Mouse (Mus musculus) heart, adult 2 months (tissue): ENCODE measurements at regions not wholly inside any gene's neighbourhood (a gene's known extent, or its start where the extent isn't known, plus 50 kb on each side); places are given as distances from the start of the nearest gene placed in this dataset.

Experiments used
- DNase-seq, 2 experiments: peaks; one replicate each; pipeline ENCODE4 v3.0.0; 2021
- H3K27ac ChIP-seq: fragments of 200-600 bp; 2 replicates; pipeline ENCODE4 v1.8.1; 2022
- H3K27me3 ChIP-seq: fragments of 200-500 bp; 2 replicates; pipeline ENCODE4 v1.6.1; 2012; ENCODE audit warnings: mild to moderate bottlenecking, low read length, inconsistent platforms, mixed read lengths; ENCODE audit not compliant: control insufficient read depth, insufficient read depth
- H3K36me3 ChIP-seq: fragments of 200-500 bp; 2 replicates; pipeline ENCODE4 v1.6.1; 2012; ENCODE audit warnings: low read length, inconsistent platforms; ENCODE audit not compliant: control insufficient read depth, insufficient read depth
- H3K4me1 ChIP-seq: fragments of 200-500 bp; 2 replicates; pipeline ENCODE4 v1.6.1; 2011; ENCODE audit warnings: low read length; ENCODE audit not compliant: control insufficient read depth, insufficient read depth
- H3K4me3 ChIP-seq: fragments of 200-600 bp; 2 replicates; pipeline ENCODE4 v1.8.1; 2022
- H3K79me2 ChIP-seq: fragments of 200-500 bp; replicated peaks from 2 replicates; pipeline ENCODE4 v1.6.1; 2012; ENCODE audit warnings: mild to moderate bottlenecking, inconsistent platforms, low read length, moderate library complexity, mixed read lengths; ENCODE audit not compliant: control insufficient read depth, insufficient read depth
- H3K9ac ChIP-seq: fragments of 200-500 bp; 2 replicates; pipeline ENCODE4 v1.6.1; 2012; ENCODE audit warnings: low read depth, mild to moderate bottlenecking, control low read depth, inconsistent platforms, low read length, mixed read lengths
- CTCF ChIP-seq: fragments of 200-600 bp; IDR thresholded peaks from 2 replicates; pipeline ENCODE4 v1.8.1; 2022; ENCODE audit warnings: antibody characterized with exemption, mild to moderate bottlenecking, moderate library complexity
- EP300 ChIP-seq: fragments of 200-500 bp; IDR thresholded peaks from 2 replicates; pipeline ENCODE4 v1.6.1; 2011; ENCODE audit warnings: low read depth, low read length, control low read depth; ENCODE audit not compliant: insufficient read depth
- POLR2A ChIP-seq: fragments of 200-500 bp; IDR thresholded peaks from 2 replicates; pipeline ENCODE4 v1.6.1; 2011; ENCODE audit warnings: mild to moderate bottlenecking, low read depth, low read length, control low read depth; ENCODE audit not compliant: insufficient read depth
- WGBS: fragments of 180-500 bp; shearing (Covaris S2); methylation state at CpG from one replicate; pipeline ENCODE4 v1.1.7; 2018; 5-methylcytosine and 5-hydroxymethylcytosine counted together
- intact Hi-C: fragments of 180-260 bp; cut with DNase I; formaldehyde crosslinking; loops from one replicate; pipeline ENCODE4 v1.15.1; 2025

GRCm38 (mm10) chr13:107238364-107239034 is 216.6 kb upstream of the Kif2a start:
- 53% methylated on average over 9 of the region's 9 CpGs for WGBS
- no peak for DNase-seq
- no peaks in the 10 kb centered on the region for H3K36me3 ChIP-seq
- intact Hi-C loops = no loop called here
- no peaks in the 10 kb centered on the region for H3K4me1 ChIP-seq
- no peak overlapping the region for H3K4me3 ChIP-seq
- H3K27me3 ChIP-seq = no peaks in the 10 kb centered on the region
- no peaks in the 10 kb centered on the region for H3K79me2 ChIP-seq
- TF ChIP-seq CTCF (no peak), POLR2A (no peak), EP300 (no peak)
- H3K27ac ChIP-seq = no peak overlapping the region
- no peak overlapping the region for H3K9ac ChIP-seq

GRCm38 (mm10) chr13:107219456-107219855 is 197.5 kb upstream of the Kif2a start:
- Histone ChIP-seq H3K4me3 (no peak overlapping the region), H3K27ac (no peak overlapping the region), H3K36me3 (no peaks in the 10 kb centered on the region), H3K79me2 (no peaks in the 10 kb centered on the region), H3K9ac (no peak overlapping the region), H3K4me1 (no peaks in the 10 kb centered on the region), H3K27me3 (no peaks in the 10 kb centered on the region)
- intact Hi-C loops = no loop called here
- TF ChIP-seq CTCF (no peak), POLR2A (no peak), EP300 (no peak)
- WGBS = 28% methylated on average over 5 of the region's 5 CpGs
- DNase-seq = no peak

- intact Hi-C loops = no loop called here
- Histone ChIP-seq H3K36me3 (no peaks in the 10 kb centered on the region), H3K4me1 (no peaks in the 10 kb centered on the region), H3K4me3 (no peak overlapping the region), H3K79me2 (no peaks in the 10 kb centered on the region), H3K27ac (no peak overlapping the region), H3K9ac (no peak overlapping the region), H3K27me3 (no peaks in the 10 kb centered on the region)
- no peak for DNase-seq
- TF ChIP-seq POLR2A (no peak), CTCF (no peak), EP300 (no peak)
- 66% methylated on average over 8 of the region's 8 CpGs for WGBS
These were observed 196.4 kb upstream of the Kif2a start for GRCm38 (mm10) chr13:107218351-107218750.

- intact Hi-C loops = no loop called here
- H3K27me3 ChIP-seq = no peaks in the 10 kb centered on the region
These were observed 195.9 kb upstream of the Kif2a start for GRCm38 (mm10) chr13:107217825-107218224.

GRCm38 (mm10) chr13:107213281-107213680 is 191.4 kb upstream of the Kif2a start:
- no peak overlapping the region for H3K27ac ChIP-seq
- H3K4me3 ChIP-seq = no peak overlapping the region
- TF ChIP-seq CTCF = no peak
- no peak for TF ChIP-seq POLR2A
- no peak for TF ChIP-seq EP300
- intact Hi-C loops = no loop called here
- H3K4me1 ChIP-seq = no peaks in the 10 kb centered on the region
- 63% methylated on average over 2 of the region's 2 CpGs for WGBS
- DNase-seq = no peak
- no peaks in the 10 kb centered on the region for H3K79me2 ChIP-seq
- H3K36me3 ChIP-seq = no peaks in the 10 kb centered on the region
- H3K27me3 ChIP-seq = no peaks in the 10 kb centered on the region
- no peak overlapping the region for H3K9ac ChIP-seq

More at GRCm38 (mm10) chr13:107217825-107218224, 195.9 kb upstream of the Kif2a start:
- no peak overlapping the region for H3K4me3 ChIP-seq
- 68% methylated on average over 6 of the region's 6 CpGs for WGBS
- no peaks in the 10 kb centered on the region for H3K36me3 ChIP-seq
- DNase-seq = no peak
- no peak overlapping the region for H3K27ac ChIP-seq
- TF ChIP-seq POLR2A (no peak), CTCF (no peak), EP300 (no peak)
- H3K4me1 ChIP-seq = no peaks in the 10 kb centered on the region
- no peak overlapping the region for H3K9ac ChIP-seq
- no peaks in the 10 kb centered on the region for H3K79me2 ChIP-seq

GRCm38 (mm10) chr13:107210676-107211075 is 188.8 kb upstream of the Kif2a start:
- TF ChIP-seq CTCF = no peak
- TF ChIP-seq EP300 = no peak
- TF ChIP-seq POLR2A = no peak
- Histone ChIP-seq H3K4me1 (no peaks in the 10 kb centered on the region), H3K4me3 (no peak overlapping the region), H3K27ac (no peak overlapping the region), H3K27me3 (no peaks in the 10 kb centered on the region), H3K9ac (no peak overlapping the region), H3K79me2 (no peaks in the 10 kb centered on the region), H3K36me3 (no peaks in the 10 kb centered on the region)
- no peak for DNase-seq
- WGBS = 71% methylated on average over 6 of the region's 6 CpGs
- intact Hi-C loops = no loop called here
